ENCODE assay signal across 13 mouse cellular contexts in genomic region chr11:101051617-101052016, GRCm38 (mm10). TPM values are rescaled to one million over a fixed set of nuclear protein-coding genes. Genes with fewer than 3 reads are reported as not detected.
"Had no signal": no experiment of that assay in that cellular context is flagged by ENCODE, and none has a peak within 500 bp of the region (broad histone marks: within the 10 kb centered on the region; RNA-seq: fewer than 3 reads in every experiment).

No protein-coding gene starts in this region.

- H3K9ac ChIP-seq: intestine, embryonic 15.5 days; liver, embryonic 13.5 days; midbrain, embryonic 15.5 days; neural tube, embryonic 12.5 days had no signal

- H3K4me3 ChIP-seq: intestine, embryonic 15.5 days; limb, embryonic 10.5 days; liver, embryonic 13.5 days; midbrain, embryonic 15.5 days; neural tube, embryonic 12.5 days had no signal

- H3K27ac ChIP-seq: limb, embryonic 10.5 days; liver, embryonic 13.5 days; macrophage; midbrain, embryonic 15.5 days; neural tube, embryonic 12.5 days had no signal

- H3K4me1 ChIP-seq: limb, embryonic 10.5 days; midbrain, embryonic 15.5 days; neural tube, embryonic 12.5 days had no signal

- H3K4me2 ChIP-seq: intestine, embryonic 15.5 days; liver, embryonic 13.5 days; midbrain, embryonic 11.5 days; midbrain, embryonic 15.5 days; neural tube, embryonic 12.5 days had no signal

- H3K9me3 ChIP-seq: intestine, embryonic 15.5 days; limb, embryonic 10.5 days; midbrain, embryonic 15.5 days; neural tube, embryonic 12.5 days had no signal

- DNase-seq: kidney, adult 18-20 months; liver, embryonic 13.5 days; lung, adult 2 months; lung, postnatal 10 days; thymus, adult 2 months; thymus, postnatal 25 days had no signal

- H3K27me3 ChIP-seq: intestine, embryonic 15.5 days; liver, embryonic 13.5 days; megakaryocyte, embryonic 14.5 days; midbrain, embryonic 15.5 days; neural tube, embryonic 12.5 days had no signal

- ATAC-seq: intestine, embryonic 15.5 days; midbrain, embryonic 15.5 days had no signal

RNA-seq across cellular contexts. Expression of gene Hsd17b1, which starts 26.6 kb away (rescaled TPM):
- polyA plus RNA-seq: intestine, embryonic 15.5 days; limb, embryonic 10.5 days had no signal
